Mouse (Mus musculus): ENCODE results near the gene P2rx7. TPM values are rescaled to one million over a fixed set of nuclear protein-coding genes. Genes with fewer than 3 reads are reported as not detected.

Gene P2rx7
- polyA plus RNA-seq, 1 experiment from 2014 or later, result 1.5 TPM

DNA sequence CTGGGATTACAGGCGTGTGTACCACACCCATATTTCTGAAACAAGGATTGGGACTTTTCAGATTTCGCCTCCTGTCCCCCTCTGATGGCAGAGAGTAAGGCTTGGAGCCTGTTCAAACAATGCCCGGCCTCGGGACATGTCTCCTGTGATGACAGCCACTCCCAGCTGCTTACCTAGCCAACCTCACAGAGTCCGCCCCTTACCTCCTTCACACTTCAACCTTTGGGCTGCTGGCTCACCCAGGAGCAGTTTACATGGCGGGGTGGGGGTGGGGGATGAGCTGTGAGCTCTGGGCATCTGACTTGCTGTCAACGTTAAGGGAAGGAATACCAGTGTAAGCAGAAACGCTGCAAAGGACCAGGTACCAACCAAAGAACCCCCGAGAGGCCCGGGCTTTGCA, 87.1 kb downstream of the P2rx7 start:
- Histone ChIP-seq H3K27me3 (no peaks in the 10 kb centered on the region), H3K4me2 (no peak overlapping the region), H3K9ac (no peak overlapping the region), H3K9me3 (replicated peaks) (no peaks in the 10 kb centered on the region), H3K4me1 (replicated peaks) (peaks cover 40% of the 10 kb centered on the region), H3K4me3 (replicated peaks) (no peak overlapping the region), H3K27ac (replicated peaks) (no peak overlapping the region), H3K36me3 (replicated peaks) (no peaks in the 10 kb centered on the region)
- ATAC-seq (ENCODE audit: insufficient read depth), result no peak
- 59% methylated on average over 10 of the region's 10 CpGs for WGBS (ENCODE audit: insufficient replicate concordance)

DNA sequence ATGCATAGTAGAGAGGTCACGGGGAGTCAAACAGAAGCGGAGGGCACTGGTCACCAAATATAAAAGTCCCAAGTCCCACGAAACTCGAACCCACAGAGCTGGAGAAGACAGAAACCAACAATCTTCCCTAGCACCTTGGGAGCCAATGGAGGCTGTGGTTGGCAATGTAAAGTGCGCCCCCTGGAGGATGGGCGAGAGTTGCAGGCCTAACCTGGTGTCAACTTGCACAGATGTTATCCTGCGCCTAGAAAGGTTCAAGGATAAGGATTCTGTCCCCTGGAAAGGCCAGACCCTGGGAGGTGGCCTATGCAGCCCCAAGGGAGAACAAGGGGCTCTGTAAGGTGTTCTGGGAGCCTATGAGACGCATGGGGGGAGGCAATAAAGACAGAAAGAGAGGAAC, 87.6 kb downstream of the P2rx7 start:
- H3K4me3 ChIP-seq (replicated peaks), result no peak overlapping the region
- H3K36me3 ChIP-seq (replicated peaks), result no peaks in the 10 kb centered on the region
- H3K27ac ChIP-seq (replicated peaks), result no peak overlapping the region
- no peak overlapping the region for H3K9ac ChIP-seq
- 31% methylated on average over 8 of the region's 8 CpGs for WGBS (ENCODE audit: insufficient replicate concordance)
- H3K9me3 ChIP-seq (replicated peaks), result no peaks in the 10 kb centered on the region
- peak overlapping the region; percentile 2; the same call in 1 of the 2 replicates for H3K4me2 ChIP-seq
- peaks cover 40% of the 10 kb centered on the region for H3K4me1 ChIP-seq (replicated peaks)
- ATAC-seq (ENCODE audit: insufficient read depth), result no peak
- H3K27me3 ChIP-seq, result no peaks in the 10 kb centered on the region

DNA sequence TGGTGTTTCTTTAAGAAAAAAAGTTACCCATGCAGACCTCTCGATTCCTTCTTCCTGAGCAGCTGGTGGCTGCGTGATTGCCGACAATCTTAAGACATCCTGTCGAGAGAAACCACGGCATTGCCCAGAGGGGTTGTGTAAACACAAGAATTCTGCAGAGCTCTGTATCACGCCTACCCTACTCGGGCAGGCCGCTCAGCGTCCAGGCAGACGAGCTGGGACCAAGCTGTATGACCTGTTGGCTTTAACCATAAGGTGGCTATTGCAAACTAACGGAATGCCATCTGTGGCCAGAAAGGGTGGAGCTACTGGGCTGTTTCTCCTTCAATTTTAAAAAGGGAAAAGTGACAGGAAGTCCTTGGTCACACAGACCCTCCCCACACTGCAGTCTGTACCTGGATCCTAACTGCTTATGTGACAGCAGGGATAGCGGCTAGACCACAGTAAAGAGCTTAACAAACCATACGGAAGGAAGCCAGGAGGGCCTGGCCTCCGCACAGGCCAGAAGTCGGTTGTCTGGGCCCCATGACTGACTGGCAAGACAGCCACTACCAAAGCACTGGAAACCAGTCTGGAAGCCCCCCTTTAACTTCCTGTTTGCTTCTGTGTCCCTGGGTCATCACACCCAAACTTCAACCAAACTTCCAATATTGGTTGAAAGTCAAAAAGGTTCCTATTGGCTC, 88.4 kb downstream of the P2rx7 start:
- Histone ChIP-seq H3K4me3 (replicated peaks) (no peak overlapping the region), H3K9me3 (replicated peaks) (no peaks in the 10 kb centered on the region), H3K4me2 (peak overlapping the region; percentile 19; the same call in 1 of the 2 replicates), H3K27ac (replicated peaks) (peak overlapping the region; percentile 19), H3K27me3 (no peaks in the 10 kb centered on the region), H3K9ac (no peak overlapping the region), H3K36me3 (replicated peaks) (0 out of 2 replicates have a peak, but pooled peaks cover under 1% of the 10 kb centered on the region), H3K4me1 (replicated peaks) (peaks cover 40% of the 10 kb centered on the region)
- WGBS (ENCODE audit: insufficient replicate concordance), result 16% methylated on average over 15 of the region's 15 CpGs
- no peak for ATAC-seq (ENCODE audit: insufficient read depth)

DNA sequence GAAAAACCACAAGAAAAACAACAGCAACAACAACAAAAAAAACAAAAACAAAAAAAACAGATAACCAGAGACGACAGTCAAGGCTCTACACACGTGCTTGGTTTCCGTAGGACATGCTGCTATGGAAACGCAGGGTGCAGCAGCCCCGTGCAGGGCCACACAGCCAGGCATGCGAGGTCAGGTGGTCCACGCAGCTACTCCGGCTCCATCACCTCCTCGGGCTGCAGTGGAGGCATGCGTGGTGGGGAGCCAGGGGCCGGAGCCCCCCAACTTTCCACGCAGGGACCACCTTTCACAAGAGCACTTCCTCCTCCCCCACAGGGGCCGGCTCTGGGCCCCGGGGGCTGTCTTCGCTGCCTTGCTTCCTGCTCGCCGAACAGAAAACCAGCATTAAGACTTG, 90.2 kb downstream of the P2rx7 start:
- H3K36me3 ChIP-seq (replicated peaks), result 0 out of 2 replicates have a peak, but pooled peaks cover 2% of the 10 kb centered on the region
- peaks cover 40% of the 10 kb centered on the region for H3K4me1 ChIP-seq (replicated peaks)
- no peaks in the 10 kb centered on the region for H3K9me3 ChIP-seq (replicated peaks)
- no peak overlapping the region for H3K9ac ChIP-seq
- no peak for ATAC-seq (ENCODE audit: insufficient read depth)
- no peaks in the 10 kb centered on the region for H3K27me3 ChIP-seq
- H3K4me3 ChIP-seq (replicated peaks), result 0 out of 2 replicates have a peak overlapping the region, but pooled peaks have one; percentile 0
- no peak overlapping the region for H3K27ac ChIP-seq (replicated peaks)
- H3K4me2 ChIP-seq, result peak overlapping the region; percentile 14
- WGBS (ENCODE audit: insufficient replicate concordance), result 27% methylated on average over 17 of the region's 17 CpGs

DNA sequence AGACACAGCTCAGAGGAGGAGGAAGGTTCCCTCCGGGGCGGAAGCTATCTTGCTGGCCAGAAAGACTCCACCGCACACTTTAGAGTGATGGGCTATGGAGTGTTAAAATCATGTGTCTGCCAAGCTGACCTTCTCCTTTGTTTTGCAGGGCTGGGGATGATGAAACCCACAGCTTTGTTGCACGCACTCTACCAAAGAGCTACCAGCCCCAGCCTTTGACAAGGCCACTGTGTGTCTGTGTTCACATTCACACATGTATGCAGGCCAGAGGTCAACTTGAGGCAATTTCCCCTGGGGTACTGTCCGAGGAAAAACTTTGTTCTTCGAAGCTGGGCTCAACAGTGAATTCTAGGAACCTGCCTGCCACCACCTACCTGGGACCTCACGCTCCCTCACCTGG, 92.1 kb downstream of the P2rx7 start:
- no peaks in the 10 kb centered on the region for H3K9me3 ChIP-seq (replicated peaks)
- 78% methylated on average over 7 of the region's 7 CpGs for WGBS (ENCODE audit: insufficient replicate concordance)
- no peak for ATAC-seq (ENCODE audit: insufficient read depth)
- H3K4me1 ChIP-seq (replicated peaks), result peaks cover 37% of the 10 kb centered on the region
- H3K27ac ChIP-seq (replicated peaks), result no peak overlapping the region
- no peak overlapping the region for H3K4me3 ChIP-seq (replicated peaks)
- H3K9ac ChIP-seq, result no peak overlapping the region
- no peaks in the 10 kb centered on the region for H3K27me3 ChIP-seq
- H3K4me2 ChIP-seq, result no peak overlapping the region
- peaks cover 8% of the 10 kb centered on the region for H3K36me3 ChIP-seq (replicated peaks)

DNA sequence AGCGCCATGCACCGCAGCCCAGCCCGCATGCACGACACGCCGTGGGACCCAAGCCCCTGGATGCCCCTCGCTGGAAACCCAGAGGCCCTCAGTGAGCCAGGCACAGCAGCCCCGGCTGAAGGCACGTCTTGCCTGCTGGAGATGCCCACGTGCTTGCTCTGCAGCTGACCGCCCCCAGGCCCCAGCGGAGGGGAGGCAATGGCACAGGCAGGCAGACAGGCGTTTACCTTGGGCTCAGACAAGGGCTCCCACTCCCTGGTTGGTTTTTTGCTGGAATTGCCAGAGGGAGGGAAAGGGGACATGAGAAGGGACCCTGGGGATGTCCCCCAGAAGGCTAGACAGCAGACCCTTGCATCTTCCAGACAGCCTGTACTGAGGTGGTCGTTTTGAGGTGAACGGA, 93.0 kb downstream of the P2rx7 start:
- Histone ChIP-seq H3K9ac (no peak overlapping the region), H3K4me2 (no peak overlapping the region), H3K27me3 (no peaks in the 10 kb centered on the region), H3K9me3 (replicated peaks) (no peaks in the 10 kb centered on the region), H3K4me1 (replicated peaks) (peaks cover 28% of the 10 kb centered on the region), H3K4me3 (replicated peaks) (no peak overlapping the region), H3K27ac (replicated peaks) (no peak overlapping the region), H3K36me3 (replicated peaks) (peaks cover 16% of the 10 kb centered on the region)
- 84% methylated on average over 15 of the region's 15 CpGs for WGBS (ENCODE audit: insufficient replicate concordance)
- ATAC-seq (ENCODE audit: insufficient read depth), result no peak

Small RNA genes lying within 50 kb of the gene (microRNA-seq; reads per million reads assigned to microRNA genes)
- gene Mir8115, result not detected

Other genes starting within 250 kb of the P2rx7 start
- gene Anapc7, start 222.2 kb upstream of the P2rx7 start, polyA plus RNA-seq (2015; fragmentation: Nextera tagmentation; extraction: Ambion mirVana), result 14.4 and 17.2 TPM in 2 replicates
- gene Atp2a2, start 141.7 kb upstream of the P2rx7 start, polyA plus RNA-seq (2015; fragmentation: Nextera tagmentation; extraction: Ambion mirVana), result 13.2 and 14.5 TPM in 2 replicates
- gene Ift81, start 29.4 kb upstream of the P2rx7 start, polyA plus RNA-seq (2015; fragmentation: Nextera tagmentation; extraction: Ambion mirVana), result 1.3 and 2.3 TPM in 2 replicates
- 25.2 and 27.9 TPM in 2 replicates for gene P2rx4, start 63.6 kb downstream of the P2rx7 start, polyA plus RNA-seq (2015; fragmentation: Nextera tagmentation; extraction: Ambion mirVana)
- gene Camkk2, start 135.5 kb downstream of the P2rx7 start, polyA plus RNA-seq (2015; fragmentation: Nextera tagmentation; extraction: Ambion mirVana), result 8.9 and 11.4 TPM in 2 replicates
- gene Anapc5, start 177.4 kb downstream of the P2rx7 start, polyA plus RNA-seq (2015; fragmentation: Nextera tagmentation; extraction: Ambion mirVana), result 220 and 221 TPM in 2 replicates
- gene Rnf34, start 206.1 kb downstream of the P2rx7 start, polyA plus RNA-seq (2015; fragmentation: Nextera tagmentation; extraction: Ambion mirVana), result 11.0 and 11.8 TPM in 2 replicates

All from liver, embryonic 15.5 days (tissue).